Mouse (Mus musculus): Measurements from ENCODE around the gene Shisa8.

DNA sequence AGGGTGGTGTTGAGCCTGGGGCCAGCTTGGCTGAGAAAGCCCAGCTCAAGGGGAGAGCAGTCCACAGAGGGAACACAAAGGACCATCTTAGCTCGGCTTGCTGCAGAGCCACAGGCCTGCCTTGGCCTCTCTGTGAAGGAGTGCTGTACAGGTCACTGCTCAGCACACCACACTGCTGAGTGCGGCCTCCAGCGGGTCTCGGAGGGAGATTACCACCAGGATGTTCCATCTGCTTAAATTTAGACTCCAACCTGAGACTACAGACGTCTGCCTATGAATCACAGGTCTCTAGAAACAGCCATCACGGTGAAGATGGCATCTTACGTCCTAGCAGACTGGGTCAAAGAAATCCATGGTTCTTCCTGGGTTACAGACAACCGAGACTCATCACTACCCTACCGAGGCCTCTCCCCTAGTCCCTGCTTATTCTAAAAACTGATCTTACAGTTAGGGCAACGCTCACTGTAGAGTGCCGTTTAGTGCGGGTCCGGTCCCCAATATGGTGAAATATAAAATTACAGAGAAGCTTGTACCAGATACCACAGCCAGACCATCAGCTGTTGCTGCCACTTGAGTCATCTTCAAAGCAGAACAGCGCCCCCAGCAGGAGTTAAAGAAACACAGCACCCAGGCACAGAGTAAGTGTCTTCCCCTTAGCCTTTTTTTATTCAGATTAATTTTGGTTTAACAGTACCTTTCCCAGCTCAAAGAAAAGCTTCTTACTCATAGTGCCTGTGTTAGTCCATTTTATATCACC lies 8.7 kb upstream of the Shisa8 start:
- no peak for TF ChIP-seq MYOG (IDR thresholded peaks at IDR 0.05; ENCODE audit: control insufficient read depth in 1 of 3, insufficient read depth in 1 of 3, insufficient read length in 2 of 3, low read depth in 2 of 3)
- TF ChIP-seq POLR2A (IDR thresholded peaks at IDR 0.05; ENCODE audit: insufficient read length, low read depth), result no peak
- TF ChIP-seq MAX (IDR thresholded peaks at IDR 0.05; ENCODE audit: low read depth), result no peak
- no peak for TF ChIP-seq USF1 (IDR thresholded peaks at IDR 0.05; ENCODE audit: low read depth)
- TF ChIP-seq SRF (IDR thresholded peaks at IDR 0.05; ENCODE audit: control insufficient read depth, insufficient read length, low read depth), result no peak
- TF ChIP-seq POLR2AphosphoS2 (IDR thresholded peaks at IDR 0.05; ENCODE audit: insufficient read length, low read depth), result no peak
- TF ChIP-seq REST (IDR thresholded peaks at IDR 0.05; ENCODE audit: insufficient read depth, insufficient read length), result no peak
- no peak for TF ChIP-seq E2F4 (IDR thresholded peaks at IDR 0.05; ENCODE audit: insufficient read depth)
- TF ChIP-seq CEBPB (IDR thresholded peaks at IDR 0.05; ENCODE audit: insufficient read depth, poor library complexity, severe bottlenecking), result no peak
- TF ChIP-seq MYOD1 (IDR thresholded peaks at IDR 0.05; ENCODE audit: control insufficient read depth in 1 of 3, insufficient read length in 2 of 3, low read depth in 2 of 3), result peak; percentile 75 to 82 (median 81)
- peak; percentile 33 for TF ChIP-seq TCF12 (IDR thresholded peaks at IDR 0.05; ENCODE audit: insufficient read depth, poor library complexity, severe bottlenecking)
- TF ChIP-seq TCF3 (IDR thresholded peaks at IDR 0.05; ENCODE audit: insufficient read length, low read depth), result no peak

All from myocyte (in vitro differentiated cells).